Mouse (Mus musculus): ENCODE measurements around the gene Ecd. TPM values are rescaled to one million over a fixed set of nuclear protein-coding genes. Genes with fewer than 3 reads are reported as not detected.

Ecd gene
- 56.9 and 57.1 TPM in 2 replicates for polyA plus RNA-seq (2015; fragmentation: Nextera tagmentation; extraction: Ambion mirVana)

- ATAC-seq: peak; percentile 99
- peak within 1 kb of the TSS; percentile 79 for H3K4me2 ChIP-seq (replicated peaks)
- WGBS: under 1% methylated on average over 31 of the region's 42 CpGs
Observed at GRCm38 (mm10) chr14:20347991-20348541, at the start of gene Ecd, which contains the start of gene Fam149b. Gene Ecd, minus strand, starts transcription at chr14:20348121. Gene Fam149b, plus strand, starts transcription at chr14:20348162.

GRCm38 (mm10) chr14:20397220-20397619 is 49.3 kb upstream of the Ecd start:
- Histone ChIP-seq H3K4me2 (replicated peaks) (no peak overlapping the region), H3K27ac (no peak overlapping the region), H3K9ac (replicated peaks) (no peak overlapping the region), H3K4me3 (replicated peaks) (no peak overlapping the region), H3K36me3 (no peaks in the 10 kb centered on the region), H3K27me3 (no peaks in the 10 kb centered on the region), H3K4me1 (replicated peaks) (peaks cover 6% of the 10 kb centered on the region), H3K9me3 (no peaks in the 10 kb centered on the region)
- no peak for ATAC-seq
- 84% methylated on average over 9 of the region's 9 CpGs for WGBS

More at GRCm38 (mm10) chr14:20347991-20348541, at the start of gene Ecd, which contains the start of gene Fam149b:
- H3K9me3 ChIP-seq: no peaks in the 10 kb centered on the region
- H3K27ac ChIP-seq: peak within 1 kb of the TSS; percentile 95
- peak within 1 kb of the TSS; percentile 96 for H3K9ac ChIP-seq (replicated peaks)
- H3K4me3 ChIP-seq (replicated peaks): peak within 1 kb of the TSS; percentile 82
- peaks cover 33% of the 10 kb centered on the region for H3K36me3 ChIP-seq
- no peaks in the 10 kb centered on the region for H3K27me3 ChIP-seq
- H3K4me1 ChIP-seq (replicated peaks): peaks cover 26% of the 10 kb centered on the region

- under 1% methylated on average over 68 of the region's 68 CpGs for WGBS
- H3K9ac ChIP-seq (replicated peaks): peak within 1 kb of the TSS; percentile 90
- peak within 1 kb of the TSS; percentile 59 for H3K4me2 ChIP-seq (replicated peaks)
- H3K4me3 ChIP-seq (replicated peaks): peak within 1 kb of the TSS; percentile 73
- peaks cover 13% of the 10 kb centered on the region for H3K36me3 ChIP-seq
- no peaks in the 10 kb centered on the region for H3K27me3 ChIP-seq
- H3K4me1 ChIP-seq (replicated peaks): peaks cover 13% of the 10 kb centered on the region
- no peaks in the 10 kb centered on the region for H3K9me3 ChIP-seq
- peak; percentile 96 for ATAC-seq
- H3K27ac ChIP-seq: peak within 1 kb of the TSS; percentile 88
Observed at GRCm38 (mm10) chr14:20393205-20393913, 45.4 kb upstream of the Ecd start, which contains the start of gene Mrps16. Gene Mrps16, minus strand, starts transcription at chr14:20393634.

- ATAC-seq: no peak
- no peak overlapping the region for H3K27ac ChIP-seq
- 90% methylated on average over 4 of the region's 4 CpGs for WGBS
- 0 out of 2 replicates have a peak overlapping the region, but pooled peaks have one; percentile 59 for H3K4me2 ChIP-seq (replicated peaks)
- peaks cover 23% of the 10 kb centered on the region for H3K4me1 ChIP-seq (replicated peaks)
- peaks cover 15% of the 10 kb centered on the region for H3K36me3 ChIP-seq
- no peaks in the 10 kb centered on the region for H3K27me3 ChIP-seq
- no peak overlapping the region for H3K4me3 ChIP-seq (replicated peaks)
- no peak overlapping the region for H3K9ac ChIP-seq (replicated peaks)
- no peaks in the 10 kb centered on the region for H3K9me3 ChIP-seq
Observed at GRCm38 (mm10) chr14:20392326-20392725, 44.4 kb upstream of the Ecd start.

- no peaks in the 10 kb centered on the region for H3K27me3 ChIP-seq
- ATAC-seq: no peak
- no peaks in the 10 kb centered on the region for H3K9me3 ChIP-seq
- 88% methylated on average over 8 of the region's 8 CpGs for WGBS
- H3K4me1 ChIP-seq (replicated peaks): peaks cover 43% of the 10 kb centered on the region
- peak overlapping the region; percentile 80 for H3K4me2 ChIP-seq (replicated peaks)
- H3K36me3 ChIP-seq: peaks cover 39% of the 10 kb centered on the region
- peak overlapping the region; percentile 57 for H3K4me3 ChIP-seq (replicated peaks)
- peak overlapping the region; percentile 74; the same call in 1 of the 2 replicates for H3K9ac ChIP-seq (replicated peaks)
- H3K27ac ChIP-seq: no peak overlapping the region
Observed at GRCm38 (mm10) chr14:20389446-20390079, 41.6 kb upstream of the Ecd start.

GRCm38 (mm10) chr14:20388441-20389129 is 40.7 kb upstream of the Ecd start, which contains the start of gene Dnajc9:
Gene Dnajc9, minus strand, starts transcription at chr14:20388910.
- H3K27ac ChIP-seq: peak within 1 kb of the TSS; percentile 78
- peak within 1 kb of the TSS; percentile 80 for H3K4me2 ChIP-seq (replicated peaks)
- H3K9me3 ChIP-seq: no peaks in the 10 kb centered on the region
- peaks cover 48% of the 10 kb centered on the region for H3K36me3 ChIP-seq
- peak within 1 kb of the TSS; percentile 74 for H3K9ac ChIP-seq (replicated peaks)
- under 1% methylated on average over 59 of the region's 59 CpGs for WGBS
- no peaks in the 10 kb centered on the region for H3K27me3 ChIP-seq
- H3K4me3 ChIP-seq (replicated peaks): peak within 1 kb of the TSS; percentile 57
- peak; percentile 73 for ATAC-seq
- peaks cover 43% of the 10 kb centered on the region for H3K4me1 ChIP-seq (replicated peaks)

GRCm38 (mm10) chr14:20379753-20380430 is 32.0 kb upstream of the Ecd start:
- H3K27ac ChIP-seq: no peak overlapping the region
- 92% methylated on average over 9 of the region's 9 CpGs for WGBS

GRCm38 (mm10) chr14:20379087-20379640 is 31.2 kb upstream of the Ecd start:
- Histone ChIP-seq H3K27ac (no peak overlapping the region), H3K9me3 (no peaks in the 10 kb centered on the region), H3K4me3 (replicated peaks) (no peak overlapping the region), H3K9ac (replicated peaks) (no peak overlapping the region), H3K4me1 (replicated peaks) (no peaks in the 10 kb centered on the region), H3K4me2 (replicated peaks) (no peak overlapping the region), H3K27me3 (no peaks in the 10 kb centered on the region), H3K36me3 (peaks cover 79% of the 10 kb centered on the region)
- ATAC-seq: no peak
- 91% methylated on average over 5 of the region's 5 CpGs for WGBS

More at GRCm38 (mm10) chr14:20379753-20380430, 32.0 kb upstream of the Ecd start:
- ATAC-seq: no peak
- Histone ChIP-seq H3K4me2 (replicated peaks) (no peak overlapping the region), H3K36me3 (peaks cover 81% of the 10 kb centered on the region), H3K9ac (replicated peaks) (no peak overlapping the region), H3K27me3 (no peaks in the 10 kb centered on the region), H3K4me1 (replicated peaks) (no peaks in the 10 kb centered on the region), H3K9me3 (no peaks in the 10 kb centered on the region), H3K4me3 (replicated peaks) (no peak overlapping the region)

GRCm38 (mm10) chr14:20378313-20379061 is 30.6 kb upstream of the Ecd start:
- 44% methylated on average over 13 of the region's 13 CpGs for WGBS
- Histone ChIP-seq H3K9ac (replicated peaks) (no peak overlapping the region), H3K4me3 (replicated peaks) (no peak overlapping the region), H3K4me1 (replicated peaks) (no peaks in the 10 kb centered on the region), H3K27me3 (no peaks in the 10 kb centered on the region), H3K36me3 (peaks cover 77% of the 10 kb centered on the region), H3K4me2 (replicated peaks) (no peak overlapping the region), H3K27ac (no peak overlapping the region), H3K9me3 (no peaks in the 10 kb centered on the region)
- ATAC-seq: 0 out of 2 replicates have a peak, but pooled peaks have one; percentile 62

GRCm38 (mm10) chr14:20377112-20377521 is 29.2 kb upstream of the Ecd start:
- peaks cover 78% of the 10 kb centered on the region for H3K36me3 ChIP-seq
- H3K27ac ChIP-seq: no peak overlapping the region
- no peak overlapping the region for H3K4me2 ChIP-seq (replicated peaks)
- no peaks in the 10 kb centered on the region for H3K9me3 ChIP-seq
- no peaks in the 10 kb centered on the region for H3K4me1 ChIP-seq (replicated peaks)
- WGBS: 89% methylated on average over 4 of the region's 4 CpGs
- H3K27me3 ChIP-seq: no peaks in the 10 kb centered on the region
- no peak overlapping the region for H3K9ac ChIP-seq (replicated peaks)
- ATAC-seq: no peak
- H3K4me3 ChIP-seq (replicated peaks): no peak overlapping the region
